Mouse (Mus musculus): ENCODE measurements around the gene Tas2r126.

DNA sequence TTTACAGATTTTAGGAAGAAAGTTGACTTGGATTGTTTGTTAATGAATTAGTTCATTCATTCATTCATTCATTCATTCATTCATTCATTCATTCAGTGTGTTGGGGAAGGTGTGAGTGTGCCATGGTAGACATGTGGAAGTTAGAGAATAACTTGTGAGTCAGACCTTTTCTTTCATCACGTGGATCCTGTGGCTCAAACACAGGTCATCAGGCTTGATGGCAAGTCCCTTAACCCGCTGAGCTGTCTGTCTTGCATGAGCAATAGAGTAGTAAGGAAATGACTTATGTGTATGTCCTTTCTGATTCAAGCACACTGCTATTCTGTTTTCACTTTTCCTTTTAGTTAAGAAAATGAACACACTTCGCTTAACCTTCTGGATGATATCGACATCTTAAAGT is 36.2 kb downstream of the Tas2r126 start:
- TF ChIP-seq POLR2A (IDR thresholded peaks at IDR 0.05; ENCODE audit: control insufficient read depth, low read depth, low read length), result no peak
- no peak for TF ChIP-seq CTCF (IDR thresholded peaks at IDR 0.05; ENCODE audit: control insufficient read depth, insufficient read depth, insufficient replicate concordance, low read depth, low read length)
